Mouse (Mus musculus) E14TG2a.4 (cell line): Measurements from ENCODE around the gene Rab3a.

Experiments used
- CTCF ChIP-seq: conservative IDR thresholded peaks from 2 replicates; pipeline ENCODE4 v1.5.1; 2014; ENCODE audit warnings: low read length
- POU5F1 ChIP-seq: IDR thresholded peaks from 2 replicates; pipeline ENCODE4 v1.6.1; 2014; ENCODE audit warnings: low read length, borderline replicate concordance

- TF ChIP-seq CTCF = no peak
- TF ChIP-seq POU5F1 = no peak
These were observed 47.4 kb downstream of the Rab3a start for GRCm38 (mm10) chr8:70801830-70802229.
